Mouse (Mus musculus) liver, postnatal 0 days (tissue): ENCODE measurements around the gene B4galt1. TPM values are rescaled to one million over a fixed set of nuclear protein-coding genes. Genes with fewer than 3 reads are reported as not detected.
"Not testable (repeated sequence)": the region's sequence is repeated elsewhere in the genome, so short reads cannot be mapped to it uniquely, and the experiment has no call there.

Source experiments
- ATAC-seq: fragments of 200-750 bp; cut with Nextera tagmentation; 2 replicates; pipeline ENCODE4 v1.8.0; 2017; ENCODE audit warnings: mild to moderate bottlenecking, moderate library complexity
- DNase-seq: peaks from one replicate; pipeline ENCODE4 v3.0.0-alpha.2; 2016
- H3K27ac ChIP-seq: fragments of 300-500 bp; sonication (generic); 2 replicates; pipeline ENCODE4 v1.5.1; 2014; ENCODE audit warnings: antibody characterized with exemption, moderate library complexity, mild to moderate bottlenecking, low read depth
- H3K27me3 ChIP-seq: fragments of 300-500 bp; sonication (generic); 2 replicates; pipeline ENCODE4 v1.6.1; 2014; ENCODE audit warnings: low read length, control low read depth, mixed read lengths; ENCODE audit not compliant: insufficient read depth
- H3K36me3 ChIP-seq: fragments of 300-500 bp; sonication (generic); replicated peaks from 2 replicates; pipeline ENCODE4 v1.6.1; 2014; ENCODE audit warnings: mild to moderate bottlenecking, control low read depth, low read length, moderate library complexity, mixed read lengths; ENCODE audit not compliant: insufficient read depth
- H3K4me1 ChIP-seq: fragments of 300-500 bp; sonication (generic); 2 replicates; pipeline ENCODE4 v1.6.1; 2014; ENCODE audit warnings: antibody characterized with exemption, mild to moderate bottlenecking, control low read depth; ENCODE audit not compliant: insufficient read depth
- H3K4me2 ChIP-seq: fragments of 300-500 bp; sonication (generic); 2 replicates; pipeline ENCODE4 v1.6.1; 2014; ENCODE audit warnings: low read depth, mild to moderate bottlenecking, low read length, moderate library complexity, mixed read lengths
- H3K4me3 ChIP-seq: fragments of 300-500 bp; sonication (generic); 2 replicates; pipeline ENCODE4 v1.5.1; 2014; ENCODE audit warnings: low read depth, low read length
- H3K9ac ChIP-seq: fragments of 300-500 bp; sonication (generic); replicated peaks from 2 replicates; pipeline ENCODE4 v1.6.1; 2014; ENCODE audit warnings: mild to moderate bottlenecking, moderate library complexity
- H3K9me3 ChIP-seq: fragments of 300-500 bp; sonication (generic); 2 replicates; pipeline ENCODE4 v1.6.1; 2016; ENCODE audit warnings: mild to moderate bottlenecking, control low read depth, low read length, mixed read lengths
- CTCF ChIP-seq: sonication (generic); IDR thresholded peaks from 2 replicates; pipeline ENCODE4 v1.5.1; 2016; ENCODE audit warnings: antibody characterized with exemption, low read depth
- EP300 ChIP-seq: IDR thresholded peaks from 2 replicates; pipeline ENCODE4 v1.6.1; 2016; ENCODE audit warnings: antibody characterized with exemption, low read depth, mild to moderate bottlenecking
- WGBS: fragments of 180-500 bp; shearing (Covaris S2); extraction: QIAGEN DNeasy Blood & Tissue Kit; methylation state at CpG from one replicate; pipeline ENCODE4 v1.1.7; 2014; ENCODE audit not compliant: insufficient replicate concordance; 5-methylcytosine and 5-hydroxymethylcytosine counted together
- polyA plus RNA-seq: library from polyadenylated mRNA; unstranded; fragments of >200 nt; fragmentation: Nextera tagmentation; extraction: Ambion mirVana; gene quantifications from 2 replicates; pipeline ENCODE4 v1.2.1, GENCODE M21; 2015

Gene B4galt1
- polyA plus RNA-seq, 1 experiment from 2014 or later: 30.2 TPM

DNA sequence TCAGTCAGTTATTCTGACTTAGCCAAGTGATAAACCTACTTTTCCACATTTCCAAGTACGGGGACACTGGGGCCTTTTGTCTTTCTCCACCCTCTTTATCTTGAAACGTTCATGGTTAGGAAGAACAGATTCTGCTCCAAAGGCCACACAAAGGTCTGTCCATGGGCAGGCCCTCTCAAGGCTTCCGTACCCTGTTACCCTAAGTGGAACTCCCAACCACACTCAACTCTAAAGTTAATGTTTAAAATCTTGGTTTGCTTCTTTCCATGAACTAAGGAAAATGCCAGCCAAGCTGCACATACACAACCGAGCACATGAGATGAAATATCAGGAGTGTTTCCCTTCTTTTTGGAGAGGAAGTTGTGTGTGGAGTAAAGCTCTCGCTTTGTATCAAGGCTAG is 43.3 kb downstream of the B4galt1 start:
- 77% methylated on average over 5 of the region's 5 CpGs for WGBS
- H3K9ac ChIP-seq: no peak overlapping the region
- no peak overlapping the region for H3K4me3 ChIP-seq
- H3K4me1 ChIP-seq: peaks cover 6% of the 10 kb centered on the region
- H3K27ac ChIP-seq: no peak overlapping the region
- DNase-seq (no peak), ATAC-seq (no peak)
- H3K4me2 ChIP-seq: no peak overlapping the region
- no peak for TF ChIP-seq EP300
- no peak for TF ChIP-seq CTCF
- no peaks in the 10 kb centered on the region for H3K27me3 ChIP-seq
- peaks cover 97% of the 10 kb centered on the region for H3K36me3 ChIP-seq
- H3K9me3 ChIP-seq: no peaks in the 10 kb centered on the region

DNA sequence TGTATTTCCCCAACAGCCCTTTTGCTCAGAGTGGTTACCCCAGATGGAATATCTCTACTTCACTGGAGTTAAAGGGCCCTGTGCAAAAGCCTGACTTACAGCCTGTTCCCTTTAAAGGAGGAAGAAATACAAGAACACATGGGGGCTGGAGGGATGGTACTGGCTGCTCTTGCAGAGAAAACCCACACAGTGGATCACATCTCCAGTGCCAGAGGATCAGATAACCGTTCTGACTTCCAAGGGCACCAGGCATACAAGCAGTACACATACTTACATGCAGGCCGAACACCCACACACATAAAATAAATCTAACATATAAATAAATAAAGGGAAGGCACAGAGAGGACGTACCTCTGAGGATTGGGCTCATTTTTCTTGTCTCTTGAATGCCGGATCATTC is 46.4 kb downstream of the B4galt1 start:
- TF ChIP-seq EP300 (no peak), CTCF (no peak)

DNA sequence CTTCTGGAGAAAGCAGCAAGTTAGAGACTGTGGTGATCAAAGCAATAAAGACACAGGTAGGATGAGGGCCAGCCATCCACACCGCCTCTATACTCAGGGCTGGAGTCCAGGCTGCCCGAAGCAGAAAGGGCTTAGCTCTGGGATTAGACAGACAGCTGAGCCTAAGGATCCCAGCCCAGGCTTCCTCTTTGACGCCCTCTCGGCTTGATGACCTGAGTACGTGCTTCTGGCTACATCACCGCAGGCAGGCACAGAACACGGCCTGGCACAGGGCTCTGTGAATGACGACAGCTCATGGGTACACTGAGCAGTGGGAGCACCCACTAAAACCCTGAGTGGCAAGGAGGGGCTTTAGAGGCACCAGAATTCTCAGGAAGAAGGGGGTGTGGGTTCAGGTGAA is 48.4 kb downstream of the B4galt1 start:
- DNase-seq (no peak), ATAC-seq (no peak)
- H3K9me3 ChIP-seq: no peaks in the 10 kb centered on the region
- H3K9ac ChIP-seq: no peak overlapping the region
- no peaks in the 10 kb centered on the region for H3K27me3 ChIP-seq
- H3K4me3 ChIP-seq: no peak overlapping the region
- no peaks in the 10 kb centered on the region for H3K4me1 ChIP-seq
- TF ChIP-seq EP300: no peak
- no peak for TF ChIP-seq CTCF
- peaks cover 74% of the 10 kb centered on the region for H3K36me3 ChIP-seq
- no peak overlapping the region for H3K27ac ChIP-seq
- no peak overlapping the region for H3K4me2 ChIP-seq
- WGBS: 93% methylated on average over 8 of the region's 8 CpGs

More for the DNA sequence above, 46.4 kb downstream of the B4galt1 start:
- Histone ChIP-seq H3K4me2 (no peak overlapping the region), H3K9ac (no peak overlapping the region), H3K9me3 (no peaks in the 10 kb centered on the region), H3K36me3 (peaks cover 94% of the 10 kb centered on the region), H3K27me3 (no peaks in the 10 kb centered on the region), H3K27ac (no peak overlapping the region), H3K4me3 (no peak overlapping the region), H3K4me1 (no peaks in the 10 kb centered on the region)
- no peak for DNase-seq
- ATAC-seq: no peak
- WGBS: 95% methylated on average over 4 of the region's 4 CpGs

DNA sequence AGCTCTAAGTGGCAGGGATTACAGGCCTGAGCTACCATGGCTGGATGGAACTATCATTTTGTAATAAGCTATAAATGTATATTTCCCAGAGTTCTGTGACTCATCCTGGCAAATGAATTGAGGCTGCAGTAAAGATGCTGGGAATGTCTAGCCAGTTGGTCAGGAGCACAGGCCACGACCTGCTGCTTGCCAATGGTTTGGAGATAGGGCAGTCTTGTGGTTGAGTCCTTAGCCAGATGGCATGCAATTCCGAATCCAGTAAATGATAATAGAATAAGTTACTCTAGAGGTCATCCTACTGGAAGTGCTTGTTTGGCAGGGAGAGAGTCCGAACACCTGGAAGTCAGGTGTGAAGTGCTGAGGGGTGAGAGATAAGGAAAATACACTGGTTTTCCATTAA is 51.0 kb downstream of the B4galt1 start:
- no peak for ATAC-seq
- peaks cover 48% of the 10 kb centered on the region for H3K36me3 ChIP-seq
- no peaks in the 10 kb centered on the region for H3K4me1 ChIP-seq
- no peak overlapping the region for H3K4me2 ChIP-seq
- H3K4me3 ChIP-seq: no peak overlapping the region
- H3K9me3 ChIP-seq: no peaks in the 10 kb centered on the region
- H3K9ac ChIP-seq: no peak overlapping the region
- no peak for DNase-seq
- no peak for TF ChIP-seq EP300
- no peak for TF ChIP-seq CTCF
- WGBS: 86% methylated on average over 3 of the region's 3 CpGs
- H3K27me3 ChIP-seq: no peaks in the 10 kb centered on the region
- H3K27ac ChIP-seq: no peak overlapping the region

DNA sequence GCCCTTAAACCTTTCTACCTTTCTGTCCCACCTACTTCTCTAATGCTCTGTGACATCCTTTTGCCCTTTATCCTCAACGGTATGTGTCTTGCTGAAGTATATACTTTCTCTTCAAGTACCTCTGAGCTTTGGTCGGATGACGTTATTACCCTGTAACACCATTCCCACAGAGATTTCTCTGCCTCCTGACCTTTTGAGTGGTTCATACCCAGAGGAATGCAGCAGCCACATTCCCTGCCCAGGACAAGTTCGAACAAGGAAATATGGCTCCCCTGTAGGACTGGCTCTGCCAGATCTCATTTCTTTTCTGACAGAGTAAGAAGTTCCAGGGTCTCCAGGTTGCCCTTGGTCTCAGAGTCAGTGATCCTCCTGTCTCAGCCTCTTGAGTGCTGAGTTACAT is 51.9 kb downstream of the B4galt1 start:
- Histone ChIP-seq H3K27me3 (no peaks in the 10 kb centered on the region), H3K4me3 (no peak overlapping the region), H3K4me2 (no peak overlapping the region), H3K27ac (no peak overlapping the region), H3K4me1 (no peaks in the 10 kb centered on the region), H3K9me3 (no peaks in the 10 kb centered on the region), H3K36me3 (peaks cover 39% of the 10 kb centered on the region), H3K9ac (no peak overlapping the region)
- TF ChIP-seq EP300 (no peak), CTCF (no peak)
- ATAC-seq (no peak), DNase-seq (no peak)
- 86% methylated on average over 4 of the region's 4 CpGs for WGBS

DNA sequence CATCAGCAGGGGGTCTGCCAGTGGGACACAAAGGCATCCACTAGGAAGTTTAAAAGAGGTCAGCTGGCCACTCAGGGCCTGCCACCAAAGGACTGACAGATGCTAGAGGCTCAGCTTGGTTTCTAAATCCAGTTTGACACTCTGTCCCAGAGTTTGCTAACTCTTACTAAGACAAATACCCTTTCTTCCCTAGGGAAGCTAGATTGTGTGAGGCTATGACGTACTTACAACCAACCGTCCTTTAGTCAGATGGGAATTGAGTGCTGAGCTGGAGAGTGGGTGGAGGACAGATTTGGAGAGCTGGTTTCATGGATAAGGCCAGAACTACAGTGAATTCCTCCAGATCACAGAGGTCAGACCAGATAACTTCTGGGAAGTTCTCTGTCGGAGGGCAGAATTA is 52.9 kb downstream of the B4galt1 start:
- TF ChIP-seq CTCF: no peak
- TF ChIP-seq EP300: no peak
- ATAC-seq (no peak), DNase-seq (no peak)
- H3K36me3 ChIP-seq: peaks cover 31% of the 10 kb centered on the region
- no peak overlapping the region for H3K4me3 ChIP-seq
- no peak overlapping the region for H3K4me2 ChIP-seq
- no peaks in the 10 kb centered on the region for H3K4me1 ChIP-seq
- no peaks in the 10 kb centered on the region for H3K9me3 ChIP-seq
- WGBS: 63% methylated on average over 3 of the region's 3 CpGs
- H3K27ac ChIP-seq: no peak overlapping the region
- H3K27me3 ChIP-seq: no peaks in the 10 kb centered on the region
- no peak overlapping the region for H3K9ac ChIP-seq

DNA sequence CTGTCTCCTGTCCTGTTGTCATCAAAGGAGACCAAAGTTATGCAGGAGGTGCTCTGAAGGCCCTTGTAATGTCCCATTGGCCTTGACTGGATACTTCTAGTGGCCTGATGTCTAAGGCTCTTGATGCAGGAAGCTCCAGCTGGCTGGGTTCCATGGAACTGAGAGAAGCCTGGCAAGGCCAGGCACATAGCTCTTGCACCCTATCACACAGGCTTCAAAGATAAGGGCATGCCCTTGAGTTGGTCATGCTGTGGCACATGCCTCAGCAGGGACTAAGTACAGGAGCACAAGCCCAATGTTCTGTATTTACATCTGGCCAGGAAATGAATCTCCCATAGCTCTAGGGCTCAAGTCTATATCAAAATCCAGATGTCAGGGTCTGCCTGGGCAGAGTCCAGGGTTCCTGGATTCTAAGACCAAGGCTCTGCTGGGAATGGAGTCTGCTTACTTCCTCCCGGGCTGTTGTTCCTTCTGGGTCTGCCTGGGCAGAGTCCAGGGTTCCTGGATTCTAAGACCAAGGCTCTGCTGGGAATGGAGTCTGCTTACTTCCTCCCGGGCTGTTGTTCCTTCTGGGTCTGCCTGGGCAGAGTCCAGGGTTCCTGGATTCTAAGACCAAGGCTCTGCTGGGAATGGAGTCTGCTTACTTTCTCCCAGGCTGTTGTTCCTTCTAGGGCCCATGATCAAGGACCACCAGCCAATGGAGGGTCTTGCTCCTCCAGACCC is 54.8 kb downstream of the B4galt1 start:
- WGBS: 60% methylated on average over 1 of the region's 2 CpGs
- H3K36me3 ChIP-seq: peaks cover 13% of the 10 kb centered on the region
- not testable (repeated sequence) for H3K4me1 ChIP-seq, H3K4me3 ChIP-seq, DNase-seq, H3K9me3 ChIP-seq, ATAC-seq, H3K27me3 ChIP-seq, H3K9ac ChIP-seq, H3K27ac ChIP-seq, H3K4me2 ChIP-seq
